Mouse (Mus musculus) granulocyte monocyte progenitor cell, adult 5-6 weeks (primary cell): ENCODE results near the gene Dact1. TPM values are rescaled to one million over a fixed set of nuclear protein-coding genes. Genes with fewer than 3 reads are reported as not detected.

Experiments used
- ATAC-seq: replicated peaks from 2 replicates; pipeline ENCODE4 v1.8.0; 2016; ENCODE audit warnings: mild to moderate bottlenecking, moderate TSS enrichment, inconsistent platforms; ENCODE audit not compliant: poor library complexity, severe bottlenecking
- total RNA-seq, 2 experiments: library from RNA; stranded (forward) in 1 of 2; stranded (reverse) in 1 of 2; fragments of 200-712, 200-1000 nt in 1 of 2; fragments of >200 nt in 1 of 2; fragmentation: Nextera tagmentation in 1 of 2; gene quantifications; 2 replicates each; pipeline ENCODE4 v1.2.3; 2014 to 2017

Gene Dact1
- 0.51 and 0.80 TPM in 2 replicates for total RNA-seq (2014; fragmentation: Nextera tagmentation)
- total RNA-seq (2017) = 0.47 TPM in 1 of 2 replicates, not detected in the other

- peak; percentile 78 for ATAC-seq
Measured at GRCm38 (mm10) chr12:71309581-71310067, at the start of gene Dact1. Gene Dact1, plus strand, starts transcription at chr12:71309884.

- no peak for ATAC-seq
Measured at GRCm38 (mm10) chr12:71264211-71264610, 45.5 kb upstream of the Dact1 start.

- no peak for ATAC-seq
Measured at GRCm38 (mm10) chr12:71269367-71269766, 40.3 kb upstream of the Dact1 start.

GRCm38 (mm10) chr12:71271131-71271530, 38.6 kb upstream of the Dact1 start:
- ATAC-seq = no peak

GRCm38 (mm10) chr12:71274519-71275237, 35.0 kb upstream of the Dact1 start:
- no peak for ATAC-seq

GRCm38 (mm10) chr12:71275906-71276595, 33.6 kb upstream of the Dact1 start:
- ATAC-seq = no peak

GRCm38 (mm10) chr12:71279521-71280262, 30.0 kb upstream of the Dact1 start:
- no peak for ATAC-seq

GRCm38 (mm10) chr12:71281201-71281768, 28.4 kb upstream of the Dact1 start:
- ATAC-seq = no peak

GRCm38 (mm10) chr12:71285399-71285798, 24.3 kb upstream of the Dact1 start:
- no peak for ATAC-seq

GRCm38 (mm10) chr12:71290460-71290859, 19.2 kb upstream of the Dact1 start:
- no peak for ATAC-seq

- ATAC-seq = peak; percentile 97
Measured at GRCm38 (mm10) chr12:71293960-71294942, 15.4 kb upstream of the Dact1 start.

GRCm38 (mm10) chr12:71296849-71297535, 12.7 kb upstream of the Dact1 start:
- no peak for ATAC-seq

- ATAC-seq = peak; percentile 52
Measured at GRCm38 (mm10) chr12:71310068-71310931, 616 bp downstream of the Dact1 start.

- ATAC-seq = no peak
Measured at GRCm38 (mm10) chr12:71311237-71311887, 1.7 kb downstream of the Dact1 start.

- ATAC-seq = no peak
Measured at GRCm38 (mm10) chr12:71318239-71318638, 8.6 kb downstream of the Dact1 start.

GRCm38 (mm10) chr12:71319536-71319935, 9.9 kb downstream of the Dact1 start:
- ATAC-seq = no peak

- ATAC-seq = no peak
Measured at GRCm38 (mm10) chr12:71332646-71333045, 23.0 kb downstream of the Dact1 start.
